Mouse (Mus musculus) brain, adult 2 months (tissue): ENCODE data around the gene Jmjd1c.

Experiments used
- DNase-seq: peaks from one replicate; pipeline ENCODE4 v3.0.0; 2011; ENCODE audit warnings: low read depth, low spot score

Gene Jmjd1c

GRCm38 (mm10) chr10:67095798-67096620 is at the start of gene Jmjd1c:
Gene Jmjd1c, plus strand, starts transcription at chr10:67096125.
- peak; percentile 95 for DNase-seq

- DNase-seq: peak; percentile 66
These were observed 47.9 kb upstream of the Jmjd1c start for GRCm38 (mm10) chr10:67047712-67048645.

- DNase-seq: no peak
These were observed 46.9 kb upstream of the Jmjd1c start for GRCm38 (mm10) chr10:67048871-67049615.

GRCm38 (mm10) chr10:67049621-67050020 is 46.3 kb upstream of the Jmjd1c start:
- DNase-seq: no peak

- no peak for DNase-seq
These were observed 45.2 kb upstream of the Jmjd1c start for GRCm38 (mm10) chr10:67050766-67051165.

GRCm38 (mm10) chr10:67051466-67051865 is 44.5 kb upstream of the Jmjd1c start:
- no peak for DNase-seq

- no peak for DNase-seq
These were observed 43.5 kb upstream of the Jmjd1c start for GRCm38 (mm10) chr10:67052429-67052828.

GRCm38 (mm10) chr10:67053475-67053874 is 42.5 kb upstream of the Jmjd1c start:
- DNase-seq: no peak

GRCm38 (mm10) chr10:67055867-67056856 is 39.8 kb upstream of the Jmjd1c start:
- peak; percentile 97 for DNase-seq

- no peak for DNase-seq
These were observed 38.7 kb upstream of the Jmjd1c start for GRCm38 (mm10) chr10:67057208-67057607.

- DNase-seq: peak; percentile 64
These were observed 38.2 kb upstream of the Jmjd1c start for GRCm38 (mm10) chr10:67057696-67058095.

GRCm38 (mm10) chr10:67058297-67058696 is 37.6 kb upstream of the Jmjd1c start:
- DNase-seq: peak; percentile 93

- DNase-seq: no peak
These were observed 37.2 kb upstream of the Jmjd1c start for GRCm38 (mm10) chr10:67058702-67059101.

GRCm38 (mm10) chr10:67061367-67061801 is 34.5 kb upstream of the Jmjd1c start:
- peak; percentile 92 for DNase-seq

- no peak for DNase-seq
These were observed 34.1 kb upstream of the Jmjd1c start for GRCm38 (mm10) chr10:67061823-67062222.

- DNase-seq: peak; percentile 60
These were observed 30.5 kb upstream of the Jmjd1c start for GRCm38 (mm10) chr10:67065277-67065887.

GRCm38 (mm10) chr10:67065927-67066326 is 30.0 kb upstream of the Jmjd1c start:
- no peak for DNase-seq

GRCm38 (mm10) chr10:67066421-67066820 is 29.5 kb upstream of the Jmjd1c start:
- peak; percentile 41 for DNase-seq

- DNase-seq: no peak
These were observed 26.9 kb upstream of the Jmjd1c start for GRCm38 (mm10) chr10:67069013-67069412.

- DNase-seq: peak; percentile 32
These were observed 24.5 kb upstream of the Jmjd1c start for GRCm38 (mm10) chr10:67071389-67071788.
